8 mouse cellular contexts compared by ENCODE assay signal in genomic region chr5:115300035-115300744, GRCm38 (mm10). TPM values are rescaled to one million over a fixed set of nuclear protein-coding genes. Genes with fewer than 3 reads are reported as not detected.
DNase-seq lines count a peak whose midpoint lies in the region; ATAC-seq and TF ChIP-seq lines count a peak whose summit lies in the region.

No protein-coding gene starts in this region.

- H3K4me1 ChIP-seq in ES-E14 (ENCODE audit: control insufficient read depth in 2 of 2, insufficient read depth in 2 of 2, low read length in 2 of 2, poor library complexity in 1 of 2): peaks cover 1 to 3% of the 10 kb centered on the region in 2 experiments; a peak in 1 of 4 replicates
- H3K4me1 ChIP-seq in erythroblast, embryonic 14.5 days (ENCODE audit: control insufficient read depth): peaks cover 67% of the 10 kb centered on the region
- peaks cover 29% of the 10 kb centered on the region for H3K4me1 ChIP-seq in heart, embryonic 12.5 days (replicated peaks)
- peaks cover 38% of the 10 kb centered on the region for H3K4me1 ChIP-seq in kidney, embryonic 15.5 days
- H3K4me1 ChIP-seq in liver, embryonic 12.5 days: peaks cover 57% of the 10 kb centered on the region

- H3ac ChIP-seq in myocyte (ENCODE audit: control insufficient read depth, insufficient read length): peak overlapping the region; percentile 94

- in situ Hi-C loops in ES-E14 (cut with MboI; ENCODE audit: low sequenced_read_pairs in 2 of 2, unreplicated experiment in 2 of 2): no loop called here

- peak; percentile 47 for DNase-seq in ES-E14 (ENCODE audit: low read depth, low spot score)
- DNase-seq in brain, adult 2 months (ENCODE audit: low read depth, low spot score): peak; percentile 97
- DNase-seq in urinary bladder, postnatal 25 days (ENCODE audit: low spot score): peak; percentile 36

- peaks cover 19% of the 10 kb centered on the region for H3K79me2 ChIP-seq in myocyte (ENCODE audit: control insufficient read depth, insufficient read depth)

- no peaks in the 10 kb centered on the region for H3K27me3 ChIP-seq in erythroblast, embryonic 14.5 days (ENCODE audit: control insufficient read depth)
- no peaks in the 10 kb centered on the region for H3K27me3 ChIP-seq in heart, embryonic 12.5 days (replicated peaks)
- no peaks in the 10 kb centered on the region for H3K27me3 ChIP-seq in kidney, embryonic 15.5 days
- no peaks in the 10 kb centered on the region for H3K27me3 ChIP-seq in liver, embryonic 12.5 days (replicated peaks)
- no peaks in the 10 kb centered on the region for H3K27me3 ChIP-seq in myocyte (ENCODE audit: control insufficient read depth, insufficient read depth, insufficient read length)

- ATAC-seq in heart, embryonic 12.5 days (ENCODE audit: insufficient number of reproducible peaks, low FRiP score): no peak; the same call in 1 of the 2 replicates
- ATAC-seq in kidney, embryonic 15.5 days (replicated peaks; ENCODE audit: low FRiP score): no peak; the same call in 1 of the 2 replicates
- ATAC-seq in liver, embryonic 12.5 days: peak; percentile 31; the same call in 1 of the 2 replicates

- no peak for TF ChIP-seq POLR2A in myocyte (IDR thresholded peaks at IDR 0.05; ENCODE audit: insufficient read length, low read depth)

- H3K9ac ChIP-seq in ES-E14 (ENCODE audit: insufficient read depth, low read depth, low read length, poor library complexity, severe bottlenecking): peak overlapping the region; percentile 89
- H3K9ac ChIP-seq in heart, embryonic 12.5 days: peak overlapping the region; percentile 92
- peak overlapping the region; percentile 78 for H3K9ac ChIP-seq in kidney, embryonic 15.5 days
- peak overlapping the region; percentile 97 for H3K9ac ChIP-seq in liver, embryonic 12.5 days

- peak overlapping the region; percentile 85 for H3K4me2 ChIP-seq in heart, embryonic 12.5 days
- peak overlapping the region; percentile 71 for H3K4me2 ChIP-seq in kidney, embryonic 15.5 days
- peak overlapping the region; percentile 95 for H3K4me2 ChIP-seq in liver, embryonic 12.5 days
- H3K4me2 ChIP-seq in myocyte (ENCODE audit: low read depth): peak overlapping the region; percentile 84

- WGBS in heart, embryonic 12.5 days: under 1% methylated on average over 46 of the region's 46 CpGs
- under 1% methylated on average over 46 of the region's 46 CpGs for WGBS in kidney, embryonic 15.5 days
- 2% methylated on average over 46 of the region's 46 CpGs for WGBS in liver, embryonic 12.5 days (ENCODE audit: insufficient replicate concordance)

- no peaks in the 10 kb centered on the region for H3K9me3 ChIP-seq in ES-E14 (ENCODE audit: control insufficient read depth, insufficient read depth, low read depth, low read length)
- H3K9me3 ChIP-seq in erythroblast, embryonic 14.5 days (ENCODE audit: control insufficient read depth, low read length): peaks cover 2% of the 10 kb centered on the region; the same call in 1 of the 2 replicates
- no peaks in the 10 kb centered on the region for H3K9me3 ChIP-seq in heart, embryonic 12.5 days (replicated peaks)
- no peaks in the 10 kb centered on the region for H3K9me3 ChIP-seq in kidney, embryonic 15.5 days (replicated peaks)
- no peaks in the 10 kb centered on the region for H3K9me3 ChIP-seq in liver, embryonic 12.5 days (replicated peaks)

- peak overlapping the region; percentile 87 for H3K27ac ChIP-seq in ES-E14 (ENCODE audit: insufficient read depth, low read depth, low read length, poor library complexity, severe bottlenecking)
- peak overlapping the region; percentile 91 for H3K27ac ChIP-seq in heart, embryonic 12.5 days (ENCODE audit: poor library complexity, severe bottlenecking)
- H3K27ac ChIP-seq in kidney, embryonic 15.5 days: peak overlapping the region; percentile 95
- peak overlapping the region; percentile 95 for H3K27ac ChIP-seq in liver, embryonic 12.5 days

- peak overlapping the region; percentile 94 for H3K4me3 ChIP-seq in ES-E14 (ENCODE audit: insufficient read depth in 1 of 2, low read depth in 1 of 2, low read length in 2 of 2, poor library complexity in 1 of 2, severe bottlenecking in 1 of 2)
- peak overlapping the region; percentile 85 for H3K4me3 ChIP-seq in erythroblast, embryonic 14.5 days (replicated peaks)
- H3K4me3 ChIP-seq in heart, embryonic 12.5 days: peak overlapping the region; percentile 88
- peak overlapping the region; percentile 77 for H3K4me3 ChIP-seq in kidney, embryonic 15.5 days (replicated peaks)
- peak overlapping the region; percentile 89 for H3K4me3 ChIP-seq in liver, embryonic 12.5 days
- H3K4me3 ChIP-seq in myocyte: peak overlapping the region; percentile 95

- H3K36me3 ChIP-seq in ES-E14 (ENCODE audit: control insufficient read depth, insufficient read depth, low read length, poor library complexity, severe bottlenecking): peaks cover 29% of the 10 kb centered on the region
- H3K36me3 ChIP-seq in erythroblast, embryonic 14.5 days (ENCODE audit: control insufficient read depth): peaks cover 49% of the 10 kb centered on the region
- peaks cover 40% of the 10 kb centered on the region for H3K36me3 ChIP-seq in heart, embryonic 12.5 days
- peaks cover 44% of the 10 kb centered on the region for H3K36me3 ChIP-seq in kidney, embryonic 15.5 days
- H3K36me3 ChIP-seq in liver, embryonic 12.5 days: peaks cover 44% of the 10 kb centered on the region
- H3K36me3 ChIP-seq in myocyte (ENCODE audit: control insufficient read depth, insufficient read depth): peaks cover 22% of the 10 kb centered on the region

TF ChIP-seq in ES-E14, 5 proteins besides CTCF, POLR2A, EP300 and RAD21:
- TF ChIP-seq ZNF384 (IDR thresholded peaks at IDR 0.05; ENCODE audit: low read depth, low read length) (peak; percentile 96), MAFK (IDR thresholded peaks at IDR 0.05; ENCODE audit: insufficient read depth, low read depth, low read length) (no peak)
TF ChIP-seq in ES-E14: peak in this region for 1.

TF ChIP-seq in myocyte, 11 proteins besides CTCF, POLR2A, EP300 and RAD21:
- TF ChIP-seq SRF (IDR thresholded peaks at IDR 0.05; ENCODE audit: control insufficient read depth, insufficient read length, low read depth): no peak
- peak; percentile 9 for TF ChIP-seq POLR2AphosphoS2 (IDR thresholded peaks at IDR 0.05; ENCODE audit: insufficient read length, low read depth)

RNA-seq across cellular contexts. Expression of gene Dynll1, which starts 0.6 kb away (rescaled TPM):
- 575 and 753 TPM in 2 replicates for total RNA-seq in ES-E14 (2012; rRNA removed)
- polyA plus RNA-seq in erythroblast, embryonic 14.5 days (2012): 85.2 and 91.7 TPM in 2 replicates
- polyA plus RNA-seq in heart, embryonic 12.5 days (2016; fragmentation: Nextera tagmentation; extraction: Ambion mirVana): 1,319 and 1,320 TPM in 2 replicates
- 1,617 and 1,807 TPM in 2 replicates for polyA plus RNA-seq in kidney, embryonic 15.5 days (2015; fragmentation: Nextera tagmentation; extraction: Ambion mirVana)
- 825 and 857 TPM in 2 replicates for polyA plus RNA-seq in liver, embryonic 12.5 days (2016; fragmentation: Nextera tagmentation; extraction: Ambion mirVana)
- 585 TPM for polyA plus RNA-seq in myocyte (2012; fragmentation: generic; extraction: Trizol)

RNA-seq across cellular contexts. Expression of gene Coq5, which starts 20.7 kb away (rescaled TPM):
- total RNA-seq in ES-E14 (2012; rRNA removed): 28.3 and 34.8 TPM in 2 replicates
- polyA plus RNA-seq in erythroblast, embryonic 14.5 days (2012): 1.6 and 1.9 TPM in 2 replicates
- polyA plus RNA-seq in heart, embryonic 12.5 days (2016; fragmentation: Nextera tagmentation; extraction: Ambion mirVana): 76.0 and 79.9 TPM in 2 replicates
- polyA plus RNA-seq in kidney, embryonic 15.5 days (2015; fragmentation: Nextera tagmentation; extraction: Ambion mirVana): 51.0 and 51.2 TPM in 2 replicates
- 43.3 and 46.2 TPM in 2 replicates for polyA plus RNA-seq in liver, embryonic 12.5 days (2016; fragmentation: Nextera tagmentation; extraction: Ambion mirVana)
- 43.7 TPM for polyA plus RNA-seq in myocyte (2012; fragmentation: generic; extraction: Trizol)

RNA-seq across cellular contexts. Expression of gene Srsf9, which starts 26.8 kb away (rescaled TPM):
- total RNA-seq in ES-E14 (2012; rRNA removed): 42.6 and 57.2 TPM in 2 replicates
- polyA plus RNA-seq in erythroblast, embryonic 14.5 days (2012): 5.3 and 5.5 TPM in 2 replicates
- polyA plus RNA-seq in heart, embryonic 12.5 days (2016; fragmentation: Nextera tagmentation; extraction: Ambion mirVana): 147 and 160 TPM in 2 replicates
- polyA plus RNA-seq in kidney, embryonic 15.5 days (2015; fragmentation: Nextera tagmentation; extraction: Ambion mirVana): 301 and 315 TPM in 2 replicates
- 195 and 200 TPM in 2 replicates for polyA plus RNA-seq in liver, embryonic 12.5 days (2016; fragmentation: Nextera tagmentation; extraction: Ambion mirVana)
- 52.0 TPM for polyA plus RNA-seq in myocyte (2012; fragmentation: generic; extraction: Trizol)

RNA-seq across cellular contexts. Expression of gene Rnf10, which starts 27.5 kb away (rescaled TPM):
- total RNA-seq in ES-E14 (2012; rRNA removed): 134 and 138 TPM in 2 replicates
- 97.3 and 107 TPM in 2 replicates for polyA plus RNA-seq in erythroblast, embryonic 14.5 days (2012)
- polyA plus RNA-seq in heart, embryonic 12.5 days (2016; fragmentation: Nextera tagmentation; extraction: Ambion mirVana): 152 and 175 TPM in 2 replicates
- polyA plus RNA-seq in kidney, embryonic 15.5 days (2015; fragmentation: Nextera tagmentation; extraction: Ambion mirVana): 134 and 142 TPM in 2 replicates
- polyA plus RNA-seq in liver, embryonic 12.5 days (2016; fragmentation: Nextera tagmentation; extraction: Ambion mirVana): 166 and 172 TPM in 2 replicates
- 220 TPM for polyA plus RNA-seq in myocyte (2012; fragmentation: generic; extraction: Trizol)

RNA-seq across cellular contexts. Expression of gene Gatc, which starts 40.8 kb away (rescaled TPM):
- 1.9 and 3.1 TPM in 2 replicates for total RNA-seq in ES-E14 (2012; rRNA removed)
- 1.4 and 1.7 TPM in 2 replicates for polyA plus RNA-seq in erythroblast, embryonic 14.5 days (2012)
- 24.2 and 26.1 TPM in 2 replicates for polyA plus RNA-seq in heart, embryonic 12.5 days (2016; fragmentation: Nextera tagmentation; extraction: Ambion mirVana)
- 27.9 and 29.2 TPM in 2 replicates for polyA plus RNA-seq in kidney, embryonic 15.5 days (2015; fragmentation: Nextera tagmentation; extraction: Ambion mirVana)
- 20.6 and 21.2 TPM in 2 replicates for polyA plus RNA-seq in liver, embryonic 12.5 days (2016; fragmentation: Nextera tagmentation; extraction: Ambion mirVana)
- polyA plus RNA-seq in myocyte (2012; fragmentation: generic; extraction: Trizol): 8.1 TPM

Comparison
In these comparisons a context has a peak if more than half of its experiments do, and no peak if none do; other contexts are left out.
1. DNase-seq: peak in every context shown above with its lines; median percentile 97 in brain, adult 2 months; 47 in ES-E14; 36 in urinary bladder, postnatal 25 days.
2. RNA of gene Coq5, which starts 20.7 kb away (polyA plus RNA-seq): 76.0 to 79.9 TPM in heart, embryonic 12.5 days, 51.0 to 51.2 TPM in kidney, embryonic 15.5 days, 43.3 to 46.2 TPM in liver, embryonic 12.5 days and 43.7 TPM in myocyte (single experiment); 1.6 to 1.9 TPM in erythroblast, embryonic 14.5 days; every median in the first group is over 10 times any median in the second.
3. Peak in every context shown above with its lines, with median percentiles within 50 percentile points of each other: H3K27ac ChIP-seq, H3K4me3 ChIP-seq, H3K9ac ChIP-seq and H3K4me2 ChIP-seq.